Mouse (Mus musculus) natural killer cell, adult 2 months (primary cell): Measurements from ENCODE around the gene Gm42791.
A peak's percentile ranks its signal among the peaks of the same experiment; 100 is the strongest.

Experiments used
- DNase-seq, 2 experiments: peaks; one replicate each; pipeline ENCODE4 v3.0.0; 2022; ENCODE audit warnings: low spot score in 2 of 2

Gene Gm42791

DNA sequence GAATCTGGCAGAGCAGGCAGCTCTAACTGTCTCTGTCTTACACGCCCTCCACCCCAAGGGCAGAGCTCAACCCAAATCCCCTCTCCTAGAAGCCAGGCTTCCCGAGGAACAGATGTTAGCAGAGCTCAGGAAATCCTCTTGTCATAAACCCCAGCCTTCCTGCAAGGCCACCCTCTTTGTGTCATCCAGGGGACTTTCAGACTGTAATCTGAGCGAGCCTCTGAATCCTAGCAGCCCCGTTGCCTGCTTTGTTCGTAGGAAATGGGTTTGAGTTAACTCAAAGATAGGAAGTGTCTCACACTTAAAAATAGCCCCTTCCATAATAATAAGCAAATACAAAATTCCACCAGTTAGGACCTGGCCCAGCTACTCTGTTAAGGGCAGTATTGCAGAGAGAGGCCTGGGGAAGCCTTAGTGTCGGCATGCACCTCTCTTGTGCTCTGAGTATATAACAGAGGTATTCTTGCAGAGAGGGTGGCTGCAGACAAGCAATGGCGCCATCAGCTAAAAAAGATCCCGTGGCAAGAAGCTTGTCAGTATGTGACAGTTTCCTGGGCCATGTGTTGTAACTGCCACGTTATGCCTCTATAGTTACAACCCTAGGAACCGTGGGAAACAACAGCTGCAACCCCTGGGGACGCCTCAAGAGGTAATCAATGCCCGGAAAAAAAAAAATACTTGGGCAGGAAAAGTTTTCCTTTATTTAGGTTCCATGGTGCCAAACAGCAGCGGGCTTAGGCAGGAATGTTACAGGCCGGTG, 17.1 kb downstream of the Gm42791 start:
- peak in 1 of 2 experiments; percentile 52 for DNase-seq

- DNase-seq, result peak; percentile 23 to 81
Observed at GRCm38 (mm10) chr5:148976876-148977275, 18.1 kb downstream of the Gm42791 start.

DNA sequence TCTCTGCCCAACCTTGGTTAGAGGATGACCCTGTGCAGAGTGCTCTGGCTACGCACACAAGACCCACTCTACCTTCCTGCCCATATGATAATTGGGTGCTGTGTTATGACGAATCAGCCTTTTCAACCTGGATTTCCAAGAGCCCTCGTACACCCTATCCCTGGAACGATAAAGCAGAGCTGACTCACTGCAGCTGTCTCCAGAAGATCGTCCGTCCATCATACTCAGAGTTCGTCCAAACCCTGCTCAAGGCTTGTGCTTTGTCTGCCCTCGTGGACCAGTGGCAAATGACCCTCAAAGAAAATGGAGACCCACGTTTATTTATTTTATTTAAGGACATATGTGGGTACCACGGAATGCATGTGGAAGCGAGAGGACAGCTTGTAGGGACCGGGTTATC, 19.9 kb downstream of the Gm42791 start:
- no peak for DNase-seq

- no peak for DNase-seq
Observed at GRCm38 (mm10) chr5:148973019-148973668, 21.8 kb downstream of the Gm42791 start.

GRCm38 (mm10) chr5:148972167-148972566, 22.8 kb downstream of the Gm42791 start:
- no peak for DNase-seq

- no peak for DNase-seq
Observed at GRCm38 (mm10) chr5:148969648-148970047, 25.3 kb downstream of the Gm42791 start.

DNA sequence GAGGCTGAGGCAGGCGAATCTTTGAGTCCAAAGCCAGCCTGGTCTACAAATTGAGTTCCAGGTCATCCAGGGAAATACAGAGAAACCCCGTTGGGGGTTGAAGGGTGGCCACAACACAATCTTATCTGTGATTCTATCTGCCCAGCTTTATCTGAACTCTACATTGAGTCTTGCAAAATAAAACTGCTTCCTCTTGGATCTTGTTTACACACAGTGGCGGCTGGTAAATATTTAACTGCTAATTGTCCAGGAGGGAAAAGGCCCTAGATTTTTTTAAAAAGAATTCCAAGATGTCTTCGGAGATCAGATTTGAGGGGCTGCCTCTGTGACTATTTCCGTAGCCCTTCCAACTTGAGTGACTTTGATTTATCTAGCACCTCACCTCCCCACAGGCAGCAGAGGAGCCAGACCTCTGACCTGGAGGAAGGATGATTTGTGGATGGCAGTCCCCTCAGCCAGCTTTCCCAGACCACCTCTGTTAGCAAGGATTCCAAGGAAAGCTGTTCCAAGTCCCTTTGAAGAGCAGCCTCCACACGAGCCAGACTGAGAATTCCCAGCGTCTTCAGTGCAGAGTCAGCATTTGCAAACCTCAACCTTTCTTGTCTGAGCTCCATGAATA, 25.9 kb downstream of the Gm42791 start:
- no peak for DNase-seq

GRCm38 (mm10) chr5:148968179-148968578, 26.8 kb downstream of the Gm42791 start:
- no peak for DNase-seq

DNA sequence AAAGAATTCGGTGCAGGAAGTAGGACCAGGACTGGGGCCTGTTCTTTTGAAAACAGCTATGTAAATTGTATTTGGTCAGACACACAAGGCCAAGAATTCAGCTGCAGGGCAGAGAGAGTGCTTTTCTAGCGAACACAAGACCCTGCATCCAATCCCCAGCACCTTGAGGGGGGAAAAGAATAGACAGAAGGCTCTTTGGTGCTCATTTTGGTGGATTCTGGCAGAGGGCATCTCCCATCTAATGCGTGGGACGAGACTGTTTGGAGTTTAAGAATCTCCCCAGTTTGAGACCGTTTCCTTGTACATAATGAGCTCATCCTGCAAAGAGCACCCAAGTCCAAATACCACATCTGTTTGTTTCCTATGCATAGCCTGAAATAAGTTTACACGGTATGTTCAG, 28.6 kb downstream of the Gm42791 start:
- no peak for DNase-seq

GRCm38 (mm10) chr5:148965691-148966333, 29.1 kb downstream of the Gm42791 start:
- no peak for DNase-seq

- no peak for DNase-seq
Observed at GRCm38 (mm10) chr5:148965089-148965591, 29.8 kb downstream of the Gm42791 start.

DNA sequence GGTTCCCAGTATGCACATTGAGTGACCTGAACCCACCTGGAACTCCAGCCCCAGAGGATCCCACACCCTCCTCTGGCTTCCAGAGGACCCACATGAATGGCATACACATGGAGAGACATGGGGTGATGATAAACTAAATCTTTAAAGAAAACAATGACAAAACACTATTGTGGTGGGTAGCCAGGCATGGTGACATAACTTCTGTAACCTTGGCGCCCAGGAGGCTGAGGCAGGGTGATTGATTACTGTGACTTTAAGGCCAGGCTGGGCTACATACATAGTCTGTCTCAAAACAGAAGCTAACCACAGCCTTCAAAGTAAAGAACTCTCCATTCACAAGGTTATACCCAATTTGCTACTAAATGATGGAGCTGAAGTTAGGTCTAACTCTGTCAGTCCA, 30.7 kb downstream of the Gm42791 start:
- DNase-seq, result no peak

DNA sequence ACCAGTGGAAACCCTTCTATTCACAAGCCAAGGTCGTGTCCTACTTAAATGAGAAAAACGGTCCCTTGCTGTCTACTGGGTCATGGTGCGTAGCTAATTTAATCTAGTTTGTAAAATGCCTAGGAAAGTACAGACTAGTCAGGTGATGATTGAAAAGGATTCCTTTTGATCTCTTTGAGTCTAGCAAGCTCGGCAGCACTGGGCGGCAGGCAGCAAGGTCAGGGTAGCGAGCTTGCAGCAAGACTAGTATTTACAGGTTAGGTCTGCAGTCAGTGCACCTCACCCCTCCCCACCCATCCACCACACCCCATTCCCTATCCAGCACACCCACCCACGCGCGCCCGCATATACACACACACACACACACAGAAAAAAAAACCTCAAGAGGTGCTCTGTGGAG, 34.7 kb downstream of the Gm42791 start:
- DNase-seq, result no peak

- DNase-seq, result peak; percentile 61 to 86
Observed at GRCm38 (mm10) chr5:148959068-148959990, 35.6 kb downstream of the Gm42791 start.

DNA sequence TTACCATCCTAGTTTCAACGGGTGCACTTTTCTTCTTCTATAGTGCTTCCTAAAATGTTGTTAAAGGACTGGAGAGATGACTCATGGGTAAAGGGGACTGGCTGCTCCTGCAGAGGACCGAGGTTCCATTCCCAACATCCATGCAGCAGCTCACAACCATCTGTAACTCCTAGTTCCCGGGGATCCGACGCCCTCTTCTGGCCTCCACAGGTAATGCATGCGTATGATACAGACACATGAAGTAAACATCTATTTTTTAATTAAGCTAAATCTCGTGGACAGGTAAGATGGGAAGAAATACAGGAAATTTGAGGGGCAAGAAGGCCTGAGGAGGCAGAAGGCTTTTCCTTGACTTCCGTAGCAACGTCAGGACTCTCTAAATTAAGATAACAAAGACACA, 36.6 kb downstream of the Gm42791 start:
- DNase-seq, result peak in 1 of 2 experiments; percentile 51

GRCm38 (mm10) chr5:148956898-148957535, 37.9 kb downstream of the Gm42791 start:
- no peak for DNase-seq

GRCm38 (mm10) chr5:148956091-148956490, 38.9 kb downstream of the Gm42791 start:
- no peak for DNase-seq

DNA sequence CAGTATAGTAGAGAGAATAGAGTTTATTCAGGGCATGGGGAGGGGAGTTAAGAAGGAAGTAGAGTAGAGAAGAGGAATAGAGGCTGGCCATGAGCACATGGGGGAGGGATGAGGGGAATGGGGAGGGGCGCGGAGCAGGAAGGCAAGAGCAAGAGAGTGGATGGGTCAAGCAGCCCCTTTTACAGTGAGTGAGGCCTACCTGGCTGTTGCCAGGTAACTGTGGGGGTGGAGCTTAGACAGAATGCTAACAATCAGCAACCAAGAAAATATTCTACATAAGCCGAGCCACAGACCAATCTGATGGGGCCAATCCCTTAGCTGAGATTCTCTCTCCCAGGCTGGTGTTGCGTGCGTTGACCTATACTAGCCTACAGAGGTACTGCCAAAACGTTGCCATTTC, 39.4 kb downstream of the Gm42791 start:
- no peak for DNase-seq

DNA sequence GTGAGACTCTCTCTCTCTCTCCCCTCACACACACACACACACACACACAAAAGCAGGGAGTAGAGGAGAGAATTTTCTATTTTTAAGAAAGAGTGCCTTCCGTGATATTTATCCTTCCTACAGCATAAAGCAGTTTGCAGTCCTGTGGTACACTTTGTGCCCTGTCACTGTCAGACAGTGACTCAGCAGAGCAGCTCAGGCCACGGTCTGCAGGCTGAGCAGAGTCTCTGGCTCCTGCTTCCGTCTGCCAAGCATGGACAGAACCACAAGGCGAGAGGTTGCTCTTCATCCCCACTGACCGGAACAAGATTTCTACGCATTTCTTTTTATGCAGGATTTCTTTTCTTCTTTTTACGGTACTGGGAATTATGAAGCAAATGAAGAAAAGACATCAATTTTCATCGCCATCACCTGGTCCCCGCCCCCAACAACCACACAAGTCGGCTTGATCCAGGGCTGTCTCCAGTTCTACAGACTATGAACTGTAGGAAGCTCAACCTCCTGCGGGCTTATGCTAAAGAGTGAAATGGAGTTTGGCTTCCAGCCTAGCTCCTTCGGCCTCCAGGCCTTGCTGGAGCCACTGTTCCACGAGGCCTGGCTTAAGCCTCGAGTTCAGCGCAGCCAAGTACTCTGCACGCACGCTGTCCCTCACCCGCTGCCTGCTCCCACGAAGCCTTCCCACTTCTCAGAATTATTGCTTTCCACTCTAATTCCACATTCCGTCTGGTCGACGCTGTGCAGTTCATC, 40.5 kb downstream of the Gm42791 start:
- DNase-seq, result no peak

DNA sequence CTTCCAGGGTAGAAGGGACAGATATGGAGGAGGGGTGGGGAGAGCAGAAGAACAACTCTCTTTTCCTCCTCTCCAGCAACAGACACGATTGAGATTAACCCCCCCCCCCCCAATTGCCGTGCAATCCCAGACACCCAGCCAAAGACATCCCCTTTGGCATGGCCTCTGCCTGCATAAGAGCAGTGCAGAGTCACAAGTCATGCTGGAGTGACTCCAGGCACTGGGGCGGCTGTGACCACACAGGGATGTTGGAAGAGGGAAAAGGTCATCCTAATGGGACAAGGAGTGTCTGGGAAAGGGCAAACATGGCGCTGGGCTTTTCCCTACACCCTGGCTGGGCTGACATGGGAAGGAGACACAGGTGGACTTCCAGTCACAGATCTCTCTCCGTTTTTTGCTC, 41.8 kb downstream of the Gm42791 start:
- no peak for DNase-seq
